Mouse (Mus musculus) hematopoietic stem cell, adult 5-6 weeks (primary cell): ENCODE measurements at regions not wholly inside any gene's neighbourhood (a gene's known extent, or its start where the extent isn't known, plus 50 kb on each side); places are given as distances from the start of the nearest gene placed in this dataset.

Experiments
- ATAC-seq, 2 experiments: fragments of 125-278 bp in 1 of 2; replicated peaks in 1 of 2; 2 replicates each; pipeline ENCODE4 v1.8.0; 2016 to 2017; ENCODE audit warnings: inconsistent platforms in 2 of 2, mild to moderate bottlenecking in 2 of 2, moderate number of reproducible peaks in 2 of 2, low read depth in 1 of 2, moderate TSS enrichment in 1 of 2; ENCODE audit not compliant: low FRiP score in 2 of 2, poor library complexity in 2 of 2, severe bottlenecking in 2 of 2, insufficient read depth in 1 of 2, low TSS enrichment in 1 of 2

GRCm38 (mm10) chr6:67159726-67160523 lies 78.1 kb upstream of the Serbp1 start:
- ATAC-seq = no peak

- ATAC-seq = no peak
These were observed 78.8 kb upstream of the Serbp1 start for GRCm38 (mm10) chr6:67159224-67159623.

- peak; percentile 93 to 96 for ATAC-seq
These were observed 79.2 kb upstream of the Serbp1 start for GRCm38 (mm10) chr6:67158765-67159164.

- ATAC-seq = peak in 1 of 2 experiments; percentile 59; a peak in 3 of 4 replicates
These were observed 85.0 kb upstream of the Serbp1 start for GRCm38 (mm10) chr6:67152845-67153468.

- no peak for ATAC-seq
These were observed 86.5 kb upstream of the Serbp1 start for GRCm38 (mm10) chr6:67151515-67151914.

- ATAC-seq = peak in 1 of 2 experiments; percentile 29; a peak in 2 of 4 replicates
These were observed 88.6 kb upstream of the Serbp1 start for GRCm38 (mm10) chr6:67149425-67149824.

GRCm38 (mm10) chr6:67146708-67147107 lies 91.3 kb upstream of the Serbp1 start:
- ATAC-seq = peak; percentile 77 to 81

GRCm38 (mm10) chr6:67145969-67146368 lies 92.0 kb upstream of the Serbp1 start:
- ATAC-seq = no peak

GRCm38 (mm10) chr6:67144946-67145716 lies 92.8 kb upstream of the Serbp1 start:
- no peak for ATAC-seq

- peak; percentile 42 to 47; a peak in 3 of 4 replicates for ATAC-seq
These were observed 95.8 kb upstream of the Serbp1 start for GRCm38 (mm10) chr6:67142179-67142578.

- ATAC-seq = no peak
These were observed 97.2 kb upstream of the Serbp1 start for GRCm38 (mm10) chr6:67140645-67141250.

GRCm38 (mm10) chr6:67139012-67139375 lies 99.0 kb upstream of the Serbp1 start:
- ATAC-seq = no peak

- ATAC-seq = 0 out of 4 replicates have a peak, but pooled peaks of 1 of the 2 experiments have one; percentile 7
These were observed 99.5 kb upstream of the Serbp1 start for GRCm38 (mm10) chr6:67138302-67139011.

GRCm38 (mm10) chr6:67137482-67137881 lies 100.2 kb upstream of the Gadd45a start:
- no peak for ATAC-seq

- ATAC-seq = peak in 1 of 2 experiments; percentile 30; a peak in 1 of 4 replicates
These were observed 97.7 kb upstream of the Gadd45a start for GRCm38 (mm10) chr6:67134915-67135314.

- no peak for ATAC-seq
These were observed 93.5 kb upstream of the Gadd45a start for GRCm38 (mm10) chr6:67130540-67131301.
